Mouse (Mus musculus) forebrain, embryonic 12.5 days (tissue): ENCODE results near the gene Ghrhr. TPM values are rescaled to one million over a fixed set of nuclear protein-coding genes. Genes with fewer than 3 reads are reported as not detected.

Source experiments
- ATAC-seq: fragments of 200-750 bp; cut with Nextera tagmentation; 2 replicates; pipeline ENCODE4 v1.8.0; 2017; ENCODE audit warnings: moderate TSS enrichment; ENCODE audit not compliant: low FRiP score
- H3K27ac ChIP-seq: fragments of 300-500 bp; sonication (generic); 2 replicates; pipeline ENCODE4 v1.5.1; 2016; ENCODE audit warnings: mild to moderate bottlenecking
- H3K27me3 ChIP-seq: fragments of 300-500 bp; sonication (generic); 2 replicates; pipeline ENCODE4 v1.6.1; 2016; ENCODE audit warnings: mild to moderate bottlenecking
- H3K36me3 ChIP-seq: fragments of 300-500 bp; sonication (generic); replicated peaks from 2 replicates; pipeline ENCODE4 v1.6.1; 2016; ENCODE audit warnings: mild to moderate bottlenecking
- H3K4me1 ChIP-seq: fragments of 300-500 bp; sonication (generic); 2 replicates; pipeline ENCODE4 v1.6.1; 2016
- H3K4me2 ChIP-seq: fragments of 300-500 bp; sonication (generic); 2 replicates; pipeline ENCODE4 v1.6.1; 2016; ENCODE audit warnings: mild to moderate bottlenecking, moderate library complexity
- H3K4me3 ChIP-seq: fragments of 300-500 bp; sonication (generic); replicated peaks from 2 replicates; pipeline ENCODE4 v1.5.1; 2016; ENCODE audit warnings: mild to moderate bottlenecking
- H3K9ac ChIP-seq: fragments of 300-500 bp; sonication (generic); 2 replicates; pipeline ENCODE4 v1.6.1; 2016; ENCODE audit warnings: mild to moderate bottlenecking
- H3K9me3 ChIP-seq: fragments of 300-500 bp; sonication (generic); 2 replicates; pipeline ENCODE4 v1.6.1; 2016
- WGBS: fragments of 180-500 bp; shearing (Covaris S2); methylation state at CpG from one replicate; pipeline ENCODE4 v1.1.7; 2016; 5-methylcytosine and 5-hydroxymethylcytosine counted together
- polyA plus RNA-seq: library from polyadenylated mRNA; unstranded; fragments of >200 nt; fragmentation: Nextera tagmentation; extraction: Ambion mirVana; gene quantifications from 2 replicates; pipeline ENCODE4 v1.2.1, GENCODE M21; 2016

Ghrhr gene
- polyA plus RNA-seq, 1 experiment from 2014 or later = not detected

DNA sequence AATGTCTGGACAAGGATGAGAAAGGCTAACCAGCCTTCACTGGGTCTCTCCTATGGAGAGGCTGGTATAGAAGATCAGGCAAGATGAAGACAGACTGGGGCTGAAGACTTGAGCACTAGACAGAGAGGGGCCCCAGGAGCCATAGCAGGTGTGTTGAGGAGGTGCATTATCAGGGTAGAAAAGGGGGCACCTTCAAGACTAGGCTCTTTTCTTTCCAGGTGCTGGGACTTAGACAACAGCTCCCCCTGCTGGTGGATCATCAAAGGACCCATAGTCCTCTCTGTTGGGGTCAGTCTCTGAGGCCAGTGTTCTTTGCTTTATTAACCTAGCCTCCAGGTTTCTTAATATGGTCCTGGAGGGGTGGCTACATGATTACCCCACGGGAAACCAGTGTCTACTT, 7.8 kb downstream of the Ghrhr start:
- no peak overlapping the region for H3K27ac ChIP-seq
- H3K4me2 ChIP-seq = no peak overlapping the region
- no peaks in the 10 kb centered on the region for H3K9me3 ChIP-seq
- H3K36me3 ChIP-seq = no peaks in the 10 kb centered on the region
- no peak for ATAC-seq
- H3K27me3 ChIP-seq = 0 out of 2 replicates have a peak, but pooled peaks cover 9% of the 10 kb centered on the region
- H3K9ac ChIP-seq = no peak overlapping the region
- H3K4me1 ChIP-seq = peaks cover 21% of the 10 kb centered on the region
- WGBS = 16% methylated on average over 1 of the region's 1 CpGs
- H3K4me3 ChIP-seq = no peak overlapping the region

DNA sequence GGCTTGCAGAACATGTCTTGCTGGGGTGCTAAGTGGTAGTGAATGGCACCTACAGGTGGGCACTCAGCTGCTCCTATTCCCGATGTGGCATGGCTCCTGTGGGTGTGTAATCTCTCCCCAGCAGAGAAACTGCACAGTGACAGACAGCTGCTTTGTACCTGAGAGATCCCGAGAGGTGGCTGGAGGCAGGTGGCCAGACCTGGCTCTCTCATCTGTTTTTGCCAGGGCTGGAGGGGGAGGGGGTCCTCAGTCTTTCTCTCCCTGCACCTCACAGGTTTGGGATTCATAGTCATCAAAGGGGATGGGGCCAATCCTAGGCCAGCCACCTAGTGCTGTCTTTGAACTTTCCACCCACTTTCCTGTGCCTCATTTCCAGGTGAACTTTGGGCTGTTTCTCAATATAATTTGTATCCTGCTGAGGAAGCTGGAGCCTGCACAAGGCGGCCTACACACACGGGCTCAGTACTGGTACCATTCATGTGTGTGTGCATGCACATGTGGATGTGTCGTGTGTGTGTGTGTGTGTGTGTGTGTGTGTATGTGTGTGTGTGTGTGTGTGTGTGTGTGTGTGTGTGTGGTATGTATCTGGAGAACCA, 8.4 kb downstream of the Ghrhr start:
- Histone ChIP-seq H3K27ac (no peak overlapping the region), H3K9ac (no peak overlapping the region), H3K9me3 (no peaks in the 10 kb centered on the region), H3K27me3 (0 out of 2 replicates have a peak, but pooled peaks cover 9% of the 10 kb centered on the region), H3K4me3 (no peak overlapping the region), H3K4me1 (peaks cover 26% of the 10 kb centered on the region), H3K4me2 (no peak overlapping the region), H3K36me3 (no peaks in the 10 kb centered on the region)
- ATAC-seq = no peak
- WGBS = 81% methylated on average over 5 of the region's 5 CpGs

DNA sequence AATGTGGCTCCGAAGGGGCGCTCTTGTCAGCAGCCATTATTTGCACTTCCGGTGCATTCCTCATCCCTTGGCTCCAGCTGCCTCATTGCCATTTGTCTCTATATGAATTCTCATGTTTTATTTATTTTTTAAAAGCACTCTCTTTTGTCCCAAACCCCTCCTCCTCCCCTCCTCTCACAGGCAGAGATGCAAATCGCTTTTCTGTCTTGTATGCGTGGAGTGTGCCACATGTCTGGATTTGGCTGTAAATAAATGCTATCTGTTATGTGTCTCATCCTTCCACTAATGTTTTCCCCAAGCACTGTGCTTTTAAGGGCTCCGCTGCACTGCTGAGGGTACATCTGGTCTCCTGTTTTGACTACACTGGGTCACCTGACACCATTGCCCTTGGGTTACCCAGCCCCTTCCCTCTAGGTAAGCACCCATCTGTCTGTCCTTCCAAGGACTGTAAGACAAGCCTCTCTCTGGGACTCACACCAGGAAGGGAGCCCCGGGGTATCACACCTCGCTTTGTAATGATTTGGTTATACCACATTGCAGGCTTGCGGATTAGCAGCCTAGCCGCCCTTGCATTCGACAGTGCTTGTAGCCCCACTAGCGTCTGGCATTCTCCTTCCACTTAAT, 12.6 kb downstream of the Ghrhr start:
- ATAC-seq = peak; percentile 52
- H3K36me3 ChIP-seq = no peaks in the 10 kb centered on the region
- WGBS = 43% methylated on average over 12 of the region's 12 CpGs
- H3K4me1 ChIP-seq = peaks cover 29% of the 10 kb centered on the region
- H3K4me3 ChIP-seq = no peak overlapping the region
- 0 out of 2 replicates have a peak, but pooled peaks cover 5% of the 10 kb centered on the region for H3K27me3 ChIP-seq
- no peak overlapping the region for H3K9ac ChIP-seq
- H3K4me2 ChIP-seq = no peak overlapping the region
- peak overlapping the region; percentile 65 for H3K27ac ChIP-seq
- H3K9me3 ChIP-seq = no peaks in the 10 kb centered on the region

DNA sequence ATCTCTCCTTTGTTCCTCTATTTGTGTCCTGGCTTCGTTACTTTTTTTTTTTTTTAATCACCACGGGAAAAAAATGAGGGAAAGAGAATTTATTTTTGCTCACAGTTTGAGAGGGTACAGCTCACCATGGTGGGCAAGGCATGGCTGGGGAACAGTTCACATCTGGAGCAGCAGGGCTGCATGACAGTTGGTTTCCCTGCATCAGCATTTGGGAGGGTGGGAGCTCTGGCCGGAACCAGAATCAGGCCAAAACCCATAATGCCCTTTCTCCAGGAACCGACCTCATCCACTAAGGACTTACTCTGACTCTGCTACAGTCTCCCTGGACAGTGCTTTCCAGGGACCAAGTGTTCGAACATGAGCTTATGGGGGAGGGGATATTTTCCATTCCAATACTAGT, 13.2 kb downstream of the Ghrhr start:
- Histone ChIP-seq H3K9me3 (no peaks in the 10 kb centered on the region), H3K4me3 (no peak overlapping the region), H3K27me3 (0 out of 2 replicates have a peak, but pooled peaks cover 5% of the 10 kb centered on the region), H3K27ac (peak overlapping the region; percentile 65; the same call in 1 of the 2 replicates), H3K4me1 (peaks cover 29% of the 10 kb centered on the region), H3K36me3 (no peaks in the 10 kb centered on the region), H3K9ac (no peak overlapping the region), H3K4me2 (no peak overlapping the region)
- no peak for ATAC-seq
- WGBS = 60% methylated on average over 5 of the region's 5 CpGs

DNA sequence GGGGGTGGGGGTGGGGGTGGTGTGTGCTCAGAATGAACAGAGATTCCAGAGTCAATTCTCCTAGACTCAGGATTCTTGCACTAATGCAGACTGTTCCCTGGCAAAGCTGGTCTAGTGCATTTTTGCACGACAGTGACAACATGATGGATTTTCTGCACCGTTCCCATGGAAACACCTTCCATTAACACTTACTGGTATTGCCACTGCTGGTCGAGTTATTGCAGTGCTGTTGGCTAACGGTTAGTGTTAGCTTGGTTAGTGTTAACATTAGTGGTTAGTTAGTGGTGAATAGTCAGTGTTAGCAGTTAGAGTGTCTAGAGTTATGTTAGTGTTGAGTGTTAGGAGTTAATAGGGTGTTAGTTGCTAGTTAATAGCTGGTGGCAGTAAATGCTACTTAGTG, 15.7 kb downstream of the Ghrhr start:
- H3K4me1 ChIP-seq = peaks cover 39% of the 10 kb centered on the region
- H3K27me3 ChIP-seq = 0 out of 2 replicates have a peak, but pooled peaks cover 5% of the 10 kb centered on the region
- H3K36me3 ChIP-seq = no peaks in the 10 kb centered on the region
- H3K4me2 ChIP-seq = no peak overlapping the region
- H3K9ac ChIP-seq = no peak overlapping the region
- no peak overlapping the region for H3K27ac ChIP-seq
- no peaks in the 10 kb centered on the region for H3K9me3 ChIP-seq
- H3K4me3 ChIP-seq = no peak overlapping the region
- no peak for ATAC-seq
- WGBS = 53% methylated on average over 4 of the region's 4 CpGs

DNA sequence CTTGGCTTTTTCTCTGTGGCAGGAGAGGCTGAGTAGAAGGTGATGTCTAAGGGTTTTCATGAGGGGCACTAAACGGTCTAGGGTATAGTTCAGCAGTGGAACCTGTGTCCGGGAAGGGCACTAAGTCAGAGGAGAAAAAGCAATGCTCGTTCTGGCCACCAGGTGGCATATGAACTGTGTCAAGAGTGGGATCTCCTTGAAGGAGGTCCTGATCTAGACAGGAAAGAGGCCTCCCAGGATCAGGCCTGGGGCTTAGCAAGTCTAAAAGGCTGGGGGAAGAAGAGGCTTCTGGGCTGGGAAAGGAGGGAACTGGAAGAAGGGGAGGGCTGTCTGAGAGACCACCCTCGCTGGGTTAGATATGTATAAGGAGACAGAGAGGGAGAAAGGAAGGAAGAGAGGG, 16.4 kb downstream of the Ghrhr start:
- Histone ChIP-seq H3K9ac (no peak overlapping the region), H3K9me3 (no peaks in the 10 kb centered on the region), H3K36me3 (no peaks in the 10 kb centered on the region), H3K4me3 (no peak overlapping the region), H3K27ac (no peak overlapping the region), H3K27me3 (0 out of 2 replicates have a peak, but pooled peaks cover 5% of the 10 kb centered on the region), H3K4me1 (peaks cover 41% of the 10 kb centered on the region), H3K4me2 (no peak overlapping the region)
- 21% methylated on average over 4 of the region's 4 CpGs for WGBS
- ATAC-seq = peak; percentile 62

DNA sequence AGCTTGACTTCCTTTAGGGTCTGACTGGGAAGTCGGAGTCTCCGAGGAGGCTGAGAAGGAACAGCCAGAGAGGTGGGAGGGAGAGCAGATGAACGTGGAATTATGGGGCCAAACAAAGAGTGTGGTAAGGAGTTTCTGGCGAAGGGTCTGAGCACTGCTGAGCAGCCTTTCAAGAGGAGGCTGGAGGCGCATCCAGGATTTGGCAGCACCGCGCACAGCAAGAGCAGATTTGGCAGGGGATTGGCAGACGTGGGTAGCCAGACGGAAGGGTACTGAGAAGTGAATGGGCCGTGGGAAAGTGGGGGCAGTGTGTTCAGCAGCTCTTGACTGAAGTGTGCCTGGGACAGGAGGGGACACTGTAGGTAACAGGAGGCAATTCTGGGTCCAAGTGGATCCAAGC, 18.8 kb downstream of the Ghrhr start:
- Histone ChIP-seq H3K27ac (no peak overlapping the region), H3K4me3 (no peak overlapping the region), H3K4me2 (no peak overlapping the region), H3K36me3 (no peaks in the 10 kb centered on the region), H3K4me1 (peaks cover 32% of the 10 kb centered on the region), H3K9me3 (no peaks in the 10 kb centered on the region), H3K9ac (no peak overlapping the region), H3K27me3 (0 out of 2 replicates have a peak, but pooled peaks cover 3% of the 10 kb centered on the region)
- ATAC-seq = no peak
- WGBS = 81% methylated on average over 10 of the region's 10 CpGs

DNA sequence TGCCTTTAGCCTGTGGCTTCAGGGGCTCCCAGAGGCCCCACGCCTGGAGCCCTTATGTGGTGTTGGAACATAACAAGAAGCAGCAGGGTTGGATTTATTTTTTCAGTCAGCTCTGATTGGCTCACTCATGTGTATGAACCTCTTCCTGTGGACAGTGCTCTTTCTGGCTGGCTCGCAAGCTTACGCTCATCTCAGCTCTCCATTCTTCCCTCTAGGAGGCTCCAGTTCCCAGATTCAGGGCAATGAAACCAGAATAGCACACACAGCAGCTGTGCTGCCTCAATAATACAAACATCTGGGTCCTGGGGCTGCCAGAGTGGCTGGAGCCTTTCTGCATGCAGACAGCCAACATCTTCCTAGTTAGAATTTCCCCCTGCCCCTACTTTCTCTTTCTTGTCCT, 20.1 kb downstream of the Ghrhr start:
- WGBS = 69% methylated on average over 3 of the region's 3 CpGs
- H3K9me3 ChIP-seq = no peaks in the 10 kb centered on the region
- no peak overlapping the region for H3K27ac ChIP-seq
- no peaks in the 10 kb centered on the region for H3K36me3 ChIP-seq
- H3K4me2 ChIP-seq = no peak overlapping the region
- ATAC-seq = no peak
- no peak overlapping the region for H3K4me3 ChIP-seq
- peaks cover 36% of the 10 kb centered on the region for H3K4me1 ChIP-seq
- H3K9ac ChIP-seq = no peak overlapping the region
- H3K27me3 ChIP-seq = no peaks in the 10 kb centered on the region

DNA sequence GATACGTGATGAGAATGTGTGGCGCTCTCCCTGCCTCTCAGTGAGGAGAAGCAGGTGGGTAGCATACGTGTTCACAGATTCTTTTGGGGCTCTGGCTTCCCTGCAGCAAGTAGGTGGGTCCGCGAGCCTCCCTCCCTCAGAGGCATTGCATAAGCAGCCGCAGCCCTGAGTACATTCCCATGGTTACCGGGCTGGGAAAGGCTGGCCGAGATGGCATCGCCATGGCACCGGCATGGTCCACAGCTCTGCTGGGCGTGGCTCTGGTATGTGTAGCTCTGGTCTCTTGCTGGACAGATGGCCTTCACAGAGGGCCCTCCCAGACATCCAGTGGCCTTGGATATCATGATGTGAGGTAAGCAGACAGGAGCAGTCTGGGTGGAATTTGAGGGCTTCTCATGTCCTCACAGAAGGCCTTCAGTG, 20.5 kb downstream of the Ghrhr start:
- WGBS = 67% methylated on average over 11 of the region's 11 CpGs
- H3K27ac ChIP-seq = no peak overlapping the region

DNA sequence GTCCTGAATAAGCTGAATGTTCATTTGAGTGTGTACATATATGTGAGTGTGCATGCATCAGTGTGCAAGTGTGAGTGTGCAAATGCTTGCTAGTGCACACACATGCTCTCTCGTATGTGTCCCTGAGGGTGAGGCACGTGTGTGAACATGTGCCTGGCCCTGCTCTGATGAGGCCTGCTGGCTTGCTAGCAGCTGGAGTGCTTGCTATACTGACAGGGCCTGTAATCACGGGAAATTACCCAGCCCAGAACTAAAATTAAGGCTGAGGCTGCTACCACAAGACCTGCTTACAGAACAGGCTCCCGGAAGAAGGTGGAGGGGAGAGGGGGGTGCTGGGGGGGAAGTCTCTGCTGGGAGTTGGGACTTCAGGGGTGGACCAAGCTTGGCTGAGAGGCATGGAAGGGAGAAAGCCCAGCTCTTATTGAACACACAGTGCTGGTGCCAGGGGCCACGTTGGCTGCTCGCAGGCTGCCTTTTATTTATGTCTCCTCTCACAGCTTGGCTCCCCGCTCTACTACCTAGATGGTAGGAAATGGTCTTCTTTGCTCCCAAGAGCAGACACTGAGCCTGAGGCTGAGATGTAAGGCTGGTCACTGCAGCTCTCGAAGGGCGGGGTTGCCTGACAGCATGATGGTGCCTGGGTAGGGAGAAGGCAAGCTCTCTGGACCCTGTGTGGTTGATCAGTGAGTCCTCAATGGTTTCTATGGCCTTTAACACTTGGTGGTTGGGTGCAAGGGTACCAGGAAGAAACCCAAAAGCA, 23.0 kb downstream of the Ghrhr start:
- Histone ChIP-seq H3K27me3 (no peaks in the 10 kb centered on the region), H3K9ac (no peak overlapping the region), H3K4me2 (no peak overlapping the region), H3K4me3 (no peak overlapping the region), H3K4me1 (peaks cover 25% of the 10 kb centered on the region), H3K27ac (no peak overlapping the region), H3K9me3 (no peaks in the 10 kb centered on the region), H3K36me3 (no peaks in the 10 kb centered on the region)
- WGBS = 74% methylated on average over 9 of the region's 9 CpGs
- peak; percentile 40; the same call in 1 of the 2 replicates for ATAC-seq

More for the DNA sequence above, 20.5 kb downstream of the Ghrhr start:
- ATAC-seq = peak; percentile 40; the same call in 1 of the 2 replicates
- Histone ChIP-seq H3K9ac (no peak overlapping the region), H3K27me3 (no peaks in the 10 kb centered on the region), H3K9me3 (no peaks in the 10 kb centered on the region), H3K36me3 (no peaks in the 10 kb centered on the region), H3K4me2 (no peak overlapping the region), H3K4me3 (no peak overlapping the region), H3K4me1 (peaks cover 31% of the 10 kb centered on the region)

DNA sequence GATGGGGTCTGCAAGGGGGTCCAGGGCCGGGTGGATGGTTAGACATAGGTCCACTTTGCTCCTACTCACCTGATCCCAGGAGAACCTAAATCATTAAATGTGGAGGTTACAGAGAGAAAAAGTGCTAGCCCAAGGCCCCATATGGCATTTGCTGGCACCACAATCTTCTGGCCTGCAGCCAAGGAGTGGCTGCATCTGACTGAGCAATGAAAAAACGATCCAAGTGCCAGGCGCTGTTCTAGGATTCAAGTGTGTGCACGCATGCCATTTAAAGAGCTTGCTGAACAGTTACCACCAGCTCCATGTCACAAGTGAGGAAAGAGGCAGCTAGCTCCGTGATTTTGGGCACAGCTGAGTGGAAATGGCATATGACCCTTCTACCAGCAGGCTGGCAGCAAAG, 23.8 kb downstream of the Ghrhr start:
- 62% methylated on average over 5 of the region's 5 CpGs for WGBS
- Histone ChIP-seq H3K4me1 (peaks cover 25% of the 10 kb centered on the region), H3K4me2 (no peak overlapping the region), H3K4me3 (no peak overlapping the region), H3K36me3 (no peaks in the 10 kb centered on the region), H3K27ac (no peak overlapping the region), H3K27me3 (no peaks in the 10 kb centered on the region), H3K9ac (no peak overlapping the region), H3K9me3 (no peaks in the 10 kb centered on the region)
- no peak for ATAC-seq

DNA sequence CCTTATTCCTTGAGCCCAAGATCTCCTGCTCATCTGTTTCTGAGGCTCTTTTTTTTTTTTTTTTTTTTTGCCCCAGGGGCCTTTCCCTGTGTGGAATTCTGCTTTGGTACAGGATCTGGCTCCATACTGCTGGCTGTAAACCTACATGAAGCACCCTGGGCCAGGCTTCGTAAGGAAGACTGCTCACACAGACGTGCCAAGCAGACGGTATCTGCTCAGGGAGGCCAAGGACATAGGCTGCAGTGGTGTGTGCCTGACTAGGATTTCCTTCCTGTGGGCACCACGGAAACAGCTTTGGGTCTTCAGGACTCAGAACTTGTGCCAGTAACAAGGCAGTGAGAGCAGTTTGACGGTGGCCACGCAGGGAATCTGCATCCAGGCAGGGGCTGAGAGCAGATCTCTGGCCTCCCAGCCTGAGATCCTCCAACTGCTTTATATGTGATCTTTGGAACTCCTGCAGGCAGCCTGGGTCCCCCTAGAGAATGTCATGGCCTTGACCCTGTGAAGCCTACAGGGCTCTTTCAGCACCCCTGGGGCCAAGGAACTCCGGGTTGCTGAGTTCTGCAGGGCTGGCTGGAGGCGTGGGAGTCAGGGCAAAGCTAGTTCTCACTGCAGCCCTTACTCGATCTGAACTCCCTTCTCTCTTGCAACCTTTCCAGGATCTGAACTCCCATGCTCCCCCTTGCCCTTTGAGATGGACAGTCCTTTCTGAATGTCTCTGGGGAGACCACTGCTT, 26.1 kb downstream of the Ghrhr start:
- no peaks in the 10 kb centered on the region for H3K9me3 ChIP-seq
- 85% methylated on average over 9 of the region's 9 CpGs for WGBS
- H3K9ac ChIP-seq = no peak overlapping the region
- ATAC-seq = no peak
- H3K27me3 ChIP-seq = no peaks in the 10 kb centered on the region
- peaks cover 13% of the 10 kb centered on the region; the same call in 1 of the 2 replicates for H3K4me1 ChIP-seq
- H3K4me3 ChIP-seq = no peak overlapping the region
- no peak overlapping the region for H3K4me2 ChIP-seq
- no peak overlapping the region for H3K27ac ChIP-seq
- H3K36me3 ChIP-seq = no peaks in the 10 kb centered on the region
